Mouse (Mus musculus): ENCODE data around the gene Ralgapa2.

- no peak for TF ChIP-seq CTCF (IDR thresholded peaks at IDR 0.05; ENCODE audit: borderline replicate concordance, extremely low read depth, insufficient read depth, insufficient read length)
- TF ChIP-seq POLR2A (IDR thresholded peaks at IDR 0.05; ENCODE audit: borderline replicate concordance, extremely low read depth, insufficient read depth, insufficient read length, poor library complexity, severe bottlenecking) = no peak
Observed at GRCm38 (mm10) chr2:146281346-146281745, 230.8 kb downstream of the Ralgapa2 start.
